32 mouse cellular contexts compared by ENCODE assay signal in the genomic region with DNA sequence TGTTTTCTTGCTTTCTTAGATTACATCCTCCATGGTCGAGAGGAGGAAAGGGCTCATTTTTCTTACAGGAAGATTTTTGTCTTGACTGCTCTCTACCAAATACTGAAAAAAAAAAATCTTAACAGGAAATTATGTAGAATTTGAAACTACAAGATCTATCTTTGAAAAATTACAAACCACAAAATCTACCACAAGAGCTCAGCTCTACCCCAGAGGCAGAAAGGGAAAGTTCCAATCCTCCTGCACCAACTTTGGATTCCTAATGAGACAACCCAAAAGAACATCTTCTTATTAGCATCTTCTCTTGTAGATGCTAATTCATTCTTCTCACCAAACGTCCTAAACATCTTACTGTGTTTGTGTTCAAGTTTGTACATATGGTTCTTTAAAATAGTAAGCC. TPM values are rescaled to one million over a fixed set of nuclear protein-coding genes. Genes with fewer than 3 reads are reported as not detected.
"Had no signal": no experiment of that assay in that cellular context is flagged by ENCODE, and none has a peak within 500 bp of the region (broad histone marks: within the 10 kb centered on the region; RNA-seq: fewer than 3 reads in every experiment).

No protein-coding gene starts in this region.

- H3K36me3 ChIP-seq: heart, embryonic 10.5 days; heart, embryonic 12.5 days; hindbrain, embryonic 10.5 days; hindbrain, embryonic 13.5 days; hindbrain, embryonic 15.5 days; limb, embryonic 10.5 days; limb, embryonic 12.5 days; liver, embryonic 13.5 days; liver, embryonic 15.5 days had no signal

- DNase-seq: gastrocnemius, postnatal 14 days; gastrocnemius, postnatal 36 days; heart, adult 18-20 months; heart, postnatal 10 days; heart, postnatal 4 days; kidney, adult 11 months; kidney, adult 2 months; kidney, adult 9 months; kidney, postnatal 10 days; kidney, postnatal 25 days; layer of hippocampus, adult 9-11 months; liver; liver, embryonic 13.5 days had no signal

- H3K4me1 ChIP-seq: liver, embryonic 13.5 days; liver, embryonic 15.5 days had no signal

- H3K4me2 ChIP-seq: heart, embryonic 12.5 days; hindbrain, embryonic 13.5 days; hindbrain, embryonic 15.5 days; limb, embryonic 12.5 days; liver, embryonic 11.5 days; liver, embryonic 13.5 days; liver, embryonic 15.5 days had no signal

- H3K27ac ChIP-seq: heart, embryonic 10.5 days; hindbrain, embryonic 10.5 days; hindbrain, embryonic 13.5 days; hindbrain, embryonic 15.5 days; hindbrain, postnatal 0 days; left cerebral cortex, adult 2 months; limb, embryonic 10.5 days; limb, embryonic 12.5 days; liver, embryonic 13.5 days; liver, embryonic 15.5 days had no signal

- ATAC-seq: hindbrain, postnatal 0 days; intestine, embryonic 16.5 days had no signal

- H3K27me3 ChIP-seq: heart, embryonic 12.5 days; hindbrain, embryonic 15.5 days; limb, embryonic 12.5 days; liver, embryonic 13.5 days; liver, embryonic 15.5 days had no signal

- H3K9me3 ChIP-seq: heart, embryonic 10.5 days; heart, embryonic 12.5 days; hindbrain, embryonic 10.5 days; hindbrain, embryonic 13.5 days; hindbrain, embryonic 15.5 days; limb, embryonic 10.5 days; limb, embryonic 12.5 days; liver, embryonic 13.5 days; liver, embryonic 15.5 days had no signal

- H3K4me3 ChIP-seq: heart, embryonic 10.5 days; heart, embryonic 12.5 days; hindbrain, embryonic 10.5 days; hindbrain, embryonic 13.5 days; hindbrain, embryonic 15.5 days; left cerebral cortex, adult 2 months; limb, embryonic 10.5 days; limb, embryonic 12.5 days; liver, embryonic 13.5 days; liver, embryonic 15.5 days had no signal

- H3K9ac ChIP-seq: heart, embryonic 12.5 days; hindbrain, embryonic 13.5 days; hindbrain, embryonic 15.5 days; limb, embryonic 12.5 days; liver, embryonic 13.5 days; liver, embryonic 15.5 days had no signal

RNA-seq across cellular contexts. Expression of gene Dapl1, which starts 3.8 kb away (rescaled TPM):
- total RNA-seq: gastrocnemius, adult 18-20 months; gastrocnemius, adult 8-10 months; gastrocnemius, postnatal 14 days; gastrocnemius, postnatal 36 days; heart, adult 8-10 months; heart, postnatal 10 days; heart, postnatal 25 days; heart, postnatal 4 days; hindbrain, postnatal 0 days; layer of hippocampus, adult 18-20 months; layer of hippocampus, postnatal 14 days had no signal
- polyA plus RNA-seq: hindbrain, embryonic 13.5 days; intestine, embryonic 14.5 days; intestine, embryonic 16.5 days; liver, embryonic 15.5 days had no signal
